Comparison of ENCODE assay signal across 22 mouse cellular contexts in genomic region chr19:43900690-43901089, GRCm38 (mm10). TPM values are rescaled to one million over a fixed set of nuclear protein-coding genes. Genes with fewer than 3 reads are reported as not detected.
DNase-seq lines count a peak whose midpoint lies in the region; ATAC-seq and TF ChIP-seq lines count a peak whose summit lies in the region.
"Had no signal": no experiment of that assay in that cellular context is flagged by ENCODE, and none has a peak within 500 bp of the region (broad histone marks: within the 10 kb centered on the region; RNA-seq: fewer than 3 reads in every experiment).

No protein-coding gene starts in this region.

- peaks cover 18% of the 10 kb centered on the region; the same call in 1 of the 2 replicates for H3K36me3 ChIP-seq in intestine, embryonic 15.5 days
- no peaks in the 10 kb centered on the region for H3K36me3 ChIP-seq in intestine, embryonic 16.5 days (ENCODE audit: control insufficient read depth, insufficient read depth, low read length)
- H3K36me3 ChIP-seq in intestine, postnatal 0 days (ENCODE audit: control insufficient read depth, insufficient read depth) = peaks cover 28% of the 10 kb centered on the region
- H3K36me3 ChIP-seq in midbrain, embryonic 11.5 days (ENCODE audit: control insufficient read depth, insufficient read depth, low read length) = no peaks in the 10 kb centered on the region
- H3K36me3 ChIP-seq: G1E had no signal

- no peaks in the 10 kb centered on the region for H3K27me3 ChIP-seq in intestine, embryonic 15.5 days (replicated peaks)
- H3K27me3 ChIP-seq in intestine, embryonic 16.5 days (replicated peaks; ENCODE audit: control insufficient read depth, insufficient read depth, low read length) = no peaks in the 10 kb centered on the region
- H3K27me3 ChIP-seq in intestine, postnatal 0 days (replicated peaks; ENCODE audit: control insufficient read depth, insufficient read depth, low read length) = no peaks in the 10 kb centered on the region
- no peaks in the 10 kb centered on the region for H3K27me3 ChIP-seq in midbrain, embryonic 11.5 days (ENCODE audit: control insufficient read depth, insufficient read depth, low read length)
- H3K27me3 ChIP-seq: CH12.LX, Patski had no signal

- no peak overlapping the region for H3K27ac ChIP-seq in gastrocnemius, adult 2 months
- H3K27ac ChIP-seq in intestine, embryonic 15.5 days = peak overlapping the region; percentile 4; the same call in 1 of the 2 replicates
- 0 out of 2 replicates have a peak overlapping the region, but pooled peaks have one; percentile 3 for H3K27ac ChIP-seq in intestine, embryonic 16.5 days (ENCODE audit: low read length)
- 0 out of 2 replicates have a peak overlapping the region, but pooled peaks have one; percentile 11 for H3K27ac ChIP-seq in intestine, postnatal 0 days (ENCODE audit: low read depth, low read length)
- H3K27ac ChIP-seq in midbrain, embryonic 11.5 days (ENCODE audit: low read depth, low read length) = no peak overlapping the region

- no peak for TF ChIP-seq CTCF in gastrocnemius, adult 2 months (IDR thresholded peaks at IDR 0.05)
- peak; percentile 37 for TF ChIP-seq CTCF in intestine, postnatal 0 days (IDR thresholded peaks at IDR 0.05; ENCODE audit: low read depth)

- H3K9ac ChIP-seq in intestine, embryonic 15.5 days = no peak overlapping the region
- H3K9ac ChIP-seq in intestine, embryonic 16.5 days (ENCODE audit: low read depth, low read length) = no peak overlapping the region
- H3K9ac ChIP-seq in intestine, postnatal 0 days (ENCODE audit: low read depth, low read length) = no peak overlapping the region
- no peak overlapping the region for H3K9ac ChIP-seq in midbrain, embryonic 11.5 days (ENCODE audit: low read length)

- no peak overlapping the region for H3K4me2 ChIP-seq in intestine, embryonic 15.5 days (replicated peaks)
- no peak overlapping the region for H3K4me2 ChIP-seq in intestine, embryonic 16.5 days (ENCODE audit: low read depth, low read length)
- no peak overlapping the region for H3K4me2 ChIP-seq in intestine, postnatal 0 days (replicated peaks; ENCODE audit: low read depth)
- H3K4me2 ChIP-seq in midbrain, embryonic 11.5 days = no peak overlapping the region

- H3K4me1 ChIP-seq in intestine, embryonic 15.5 days (replicated peaks) = peaks cover 14% of the 10 kb centered on the region; the same call in 1 of the 2 replicates
- H3K4me1 ChIP-seq in intestine, embryonic 16.5 days (ENCODE audit: control insufficient read depth, insufficient read depth, low read length) = 0 out of 2 replicates have a peak, but pooled peaks cover 2% of the 10 kb centered on the region
- H3K4me1 ChIP-seq in intestine, postnatal 0 days (replicated peaks; ENCODE audit: control insufficient read depth, insufficient read depth, low read length) = peaks cover 4% of the 10 kb centered on the region; the same call in 1 of the 2 replicates
- H3K4me1 ChIP-seq in midbrain, embryonic 11.5 days (ENCODE audit: control insufficient read depth, insufficient read depth, low read length) = peaks cover 4% of the 10 kb centered on the region; the same call in 1 of the 2 replicates

- peak; percentile 78 for ATAC-seq in intestine, embryonic 15.5 days
- ATAC-seq in intestine, embryonic 16.5 days = peak; percentile 78
- ATAC-seq in intestine, postnatal 0 days = peak; percentile 63
- ATAC-seq in midbrain, embryonic 11.5 days (ENCODE audit: low FRiP score) = no peak
- ATAC-seq: activated CD4-positive, CD25-positive, alpha-beta regulatory T cell, adult 4 months; CD4-positive, CD25-positive, alpha-beta regulatory T cell, adult 4 months; Patski had no signal

- 77% methylated on average over 9 of the region's 9 CpGs for WGBS in intestine, embryonic 15.5 days
- WGBS in intestine, embryonic 16.5 days = 68% methylated on average over 9 of the region's 9 CpGs
- WGBS in intestine, postnatal 0 days = 45% methylated on average over 9 of the region's 9 CpGs
- WGBS in midbrain, embryonic 11.5 days = 85% methylated on average over 9 of the region's 9 CpGs

- no peak overlapping the region for H3K4me3 ChIP-seq in gastrocnemius, adult 2 months
- H3K4me3 ChIP-seq in intestine, embryonic 15.5 days (replicated peaks) = no peak overlapping the region
- H3K4me3 ChIP-seq in intestine, embryonic 16.5 days (ENCODE audit: low read length) = no peak overlapping the region
- H3K4me3 ChIP-seq in intestine, postnatal 0 days (ENCODE audit: low read depth, low read length) = no peak overlapping the region
- no peak overlapping the region for H3K4me3 ChIP-seq in midbrain, embryonic 11.5 days (ENCODE audit: low read depth, low read length)

- intact Hi-C loops in gastrocnemius, adult 2 months (cut with DNase I) = no loop called here
- intact Hi-C loops in heart, postnatal 14 days (cut with DNase I) = no loop called here

- H3K9me3 ChIP-seq in intestine, embryonic 15.5 days = no peaks in the 10 kb centered on the region
- H3K9me3 ChIP-seq in intestine, embryonic 16.5 days (ENCODE audit: control insufficient read depth, low read length) = no peaks in the 10 kb centered on the region
- no peaks in the 10 kb centered on the region for H3K9me3 ChIP-seq in intestine, postnatal 0 days (ENCODE audit: control insufficient read depth)
- H3K9me3 ChIP-seq in midbrain, embryonic 11.5 days (ENCODE audit: control insufficient read depth, low read length) = no peaks in the 10 kb centered on the region
- H3K9me3 ChIP-seq: G1E had no signal

- DNase-seq in gastrocnemius, adult 2 months = peak; percentile 7
- no peak for DNase-seq in gastrocnemius, adult 8-10 months (ENCODE audit: low spot score in 2 of 2)
- DNase-seq in heart, postnatal 14 days = no peak
- no peak for DNase-seq in right cerebral cortex, postnatal 10 days (ENCODE audit: low spot score in 2 of 2)
- DNase-seq in midbrain, embryonic 11.5 days (ENCODE audit: low spot score, missing footprints) = no peak
- DNase-seq: adrenal gland, adult 2 months; adrenal gland, adult 8-10 months; adrenal gland, postnatal 10 days; adrenal gland, postnatal 14 days; adrenal gland, postnatal 25 days; adrenal gland, postnatal 36 days; B cell, adult 2 months; cerebellum, adult 11 months; cerebellum, adult 11-12 months had no signal

RNA-seq across cellular contexts. Expression of gene Dnmbp, which starts 39.3 kb away (rescaled TPM):
- total RNA-seq in gastrocnemius, adult 2 months (2021) = 10 to 100 TPM in 1 of 2 experiments, 1 to 10 TPM in 1; 9.4 to 11.3 TPM
- total RNA-seq in gastrocnemius, adult 8-10 months (2022) = 10 to 100 TPM; 10.9 to 13.2 (median 12.2) TPM
- 35.9 and 37.0 TPM in 2 replicates for polyA plus RNA-seq in intestine, embryonic 15.5 days (2015; fragmentation: Nextera tagmentation; extraction: Ambion mirVana)
- 34.2 and 34.3 TPM in 2 replicates for polyA plus RNA-seq in intestine, embryonic 16.5 days (2015; fragmentation: Nextera tagmentation; extraction: Ambion mirVana)
- 21.4 TPM in 2 replicates for polyA plus RNA-seq in intestine, postnatal 0 days (2015; fragmentation: Nextera tagmentation; extraction: Ambion mirVana)
- 1 to 10 TPM; 8.3 to 9.9 TPM for total RNA-seq in heart, postnatal 14 days (2021)
- polyA plus RNA-seq in midbrain, embryonic 11.5 days (2014; fragmentation: Nextera tagmentation; extraction: Ambion mirVana) = 13.5 and 14.5 TPM in 2 replicates

Comparison
In these comparisons a context has a peak if more than half of its experiments do, and no peak if none do; other contexts are left out.
1. H3K27ac ChIP-seq: peak in intestine, embryonic 15.5 days (single experiment), intestine, embryonic 16.5 days (single experiment) and intestine, postnatal 0 days (single experiment); none in gastrocnemius, adult 2 months (single experiment) and midbrain, embryonic 11.5 days (single experiment).